Mouse (Mus musculus) monocyte, adult 2 months (primary cell): Measurements from ENCODE around the gene Clpb.

Experiments
- DNase-seq, 2 experiments: peaks; one replicate each; pipeline ENCODE4 v3.0.0; 2022; ENCODE audit warnings: low spot score in 2 of 2, low read depth in 1 of 2

Clpb gene

DNA sequence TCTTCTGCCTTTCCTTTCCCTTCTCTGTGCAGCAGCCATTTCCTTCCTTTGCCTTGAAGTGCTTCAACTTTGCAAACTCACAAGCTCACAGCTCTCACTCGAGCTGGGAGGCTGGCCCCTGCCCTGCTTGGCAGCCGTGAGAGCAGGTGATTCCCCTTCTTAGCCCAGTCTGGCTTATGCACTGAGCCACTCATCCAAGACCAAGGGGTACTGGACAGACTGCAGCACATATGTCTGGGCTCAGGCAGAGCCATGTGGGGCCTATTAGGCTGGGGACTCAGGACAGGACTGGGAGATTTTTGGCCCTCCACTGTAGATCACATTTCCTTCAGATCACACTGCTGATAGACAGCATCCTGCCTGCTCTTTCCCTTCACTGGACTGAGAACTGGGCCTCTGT lies 10.1 kb downstream of the Clpb start:
- DNase-seq = no peak

DNA sequence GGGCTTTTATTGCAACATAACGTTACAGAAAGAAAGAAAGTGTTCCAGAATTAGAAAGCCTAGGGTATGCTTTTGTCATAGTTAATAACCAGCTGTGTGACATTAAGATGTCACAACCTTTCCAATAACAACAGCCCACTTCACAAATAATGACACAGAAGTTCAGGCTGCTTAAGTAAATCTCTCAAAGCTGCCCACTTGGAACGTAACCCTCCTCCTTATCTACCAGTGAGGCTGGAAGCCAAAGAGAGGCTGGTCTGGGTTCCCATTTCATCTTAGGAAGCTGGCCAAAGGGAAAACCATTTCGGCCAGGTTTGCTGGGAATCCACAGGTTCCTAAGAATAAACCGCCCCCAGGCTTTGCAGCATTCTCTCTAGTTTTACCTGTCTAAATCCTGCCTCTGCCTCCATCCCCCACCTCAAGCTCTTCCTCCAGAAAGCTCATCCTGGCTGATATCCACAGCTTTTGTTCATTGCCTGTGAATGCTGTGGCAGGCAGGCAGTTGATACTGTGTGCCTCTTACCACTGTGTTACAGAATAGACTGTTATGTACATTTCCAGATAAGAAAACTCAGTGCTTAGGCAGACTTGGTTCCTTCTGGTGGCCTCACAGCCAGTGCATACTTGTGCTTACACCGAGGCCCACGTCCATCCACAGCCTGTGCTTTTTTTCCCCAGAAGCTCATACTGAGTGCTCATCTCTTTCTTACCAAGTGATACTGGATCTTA lies 12.8 kb downstream of the Clpb start:
- DNase-seq = no peak

DNA sequence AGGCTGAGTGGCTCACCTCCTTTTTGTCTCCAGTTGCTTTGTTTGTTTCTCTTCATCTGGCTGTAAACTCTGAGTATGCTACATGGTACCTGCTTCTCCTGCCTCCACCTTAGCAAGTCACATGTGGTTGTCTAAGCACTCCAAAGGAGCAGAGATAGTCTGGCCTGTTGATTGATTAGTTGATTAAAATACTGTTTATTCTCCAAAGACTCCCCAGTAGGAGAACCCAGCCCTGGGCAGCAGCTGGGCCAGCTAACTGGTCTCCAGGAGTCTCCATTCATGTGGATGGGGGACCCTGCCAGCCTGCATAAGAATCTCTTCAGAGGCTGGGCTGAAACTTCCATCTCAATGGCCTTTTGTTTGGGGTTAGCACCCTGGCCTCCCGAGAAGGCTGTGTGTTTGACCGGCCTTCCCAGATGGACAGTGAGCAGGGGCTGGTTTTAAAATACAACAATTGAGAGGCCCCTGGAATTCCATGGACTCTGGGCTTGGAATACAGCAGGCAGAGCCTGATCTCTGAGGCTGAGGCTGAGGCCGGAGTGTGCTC lies 13.4 kb downstream of the Clpb start:
- DNase-seq = no peak

DNA sequence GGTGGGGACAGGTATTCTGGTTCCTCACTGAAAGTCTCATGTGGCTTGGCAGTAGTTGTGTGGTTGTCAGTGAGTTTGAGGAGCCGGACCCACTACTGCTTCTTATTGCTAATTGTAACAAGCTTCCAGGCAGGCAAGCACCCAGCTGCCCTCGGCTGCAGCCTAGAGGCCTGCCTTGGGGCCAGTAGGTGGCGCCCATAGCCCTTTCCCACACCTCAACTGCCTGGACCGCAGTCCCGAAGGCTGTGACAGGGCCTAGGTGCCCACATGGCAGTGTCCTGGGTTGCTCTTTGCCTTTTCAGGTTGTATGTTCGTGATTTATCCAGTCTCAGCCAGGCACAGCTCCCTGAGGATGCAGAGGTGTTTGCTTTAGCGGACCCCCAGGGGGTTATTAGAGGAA lies 16.2 kb downstream of the Clpb start:
- DNase-seq = peak; percentile 14 to 34

DNA sequence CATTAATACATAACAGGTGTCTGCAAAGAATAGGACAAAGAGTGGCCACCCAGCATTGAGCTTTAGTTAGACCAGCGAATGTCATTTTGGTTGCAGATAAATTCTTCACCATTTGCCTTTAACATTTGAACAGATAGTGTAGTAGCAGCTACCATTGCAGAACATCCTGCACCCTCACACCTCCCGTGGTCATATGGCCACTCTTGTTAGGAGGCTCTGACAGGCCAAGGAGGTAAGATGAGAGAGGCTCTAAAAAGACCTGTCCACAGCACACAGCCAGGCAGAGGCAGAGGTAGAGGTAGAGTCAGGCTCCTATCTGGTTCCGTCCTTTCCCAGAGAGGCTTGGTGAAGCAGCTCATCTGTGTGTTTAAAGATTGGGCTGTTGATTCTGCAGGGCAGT lies 17.5 kb downstream of the Clpb start:
- no peak for DNase-seq

DNA sequence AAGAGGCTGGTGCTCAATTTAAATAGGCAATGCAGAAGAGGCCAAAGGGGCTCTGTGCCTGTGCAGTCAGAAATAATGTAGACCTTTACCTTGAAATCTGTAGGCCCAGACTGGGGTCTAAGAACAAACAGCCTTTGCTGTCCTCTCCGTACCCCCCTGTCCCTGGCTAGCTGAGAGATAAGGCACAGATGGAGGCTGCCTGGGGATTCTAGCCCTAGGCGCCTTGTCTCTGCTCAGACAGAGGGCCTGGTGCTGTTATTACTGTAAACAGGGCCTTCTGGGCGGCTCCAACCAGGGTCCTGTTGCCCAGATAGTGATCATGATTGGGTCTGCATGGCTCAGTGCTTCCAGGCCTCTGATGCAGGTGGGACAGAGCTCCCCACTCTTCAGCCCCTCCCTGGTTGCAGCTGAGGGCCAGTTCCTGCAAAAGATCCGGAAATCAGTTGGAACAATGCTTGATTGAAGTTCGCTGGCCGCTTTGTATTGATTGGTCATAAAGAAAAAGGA lies 18.2 kb downstream of the Clpb start:
- DNase-seq = no peak

DNA sequence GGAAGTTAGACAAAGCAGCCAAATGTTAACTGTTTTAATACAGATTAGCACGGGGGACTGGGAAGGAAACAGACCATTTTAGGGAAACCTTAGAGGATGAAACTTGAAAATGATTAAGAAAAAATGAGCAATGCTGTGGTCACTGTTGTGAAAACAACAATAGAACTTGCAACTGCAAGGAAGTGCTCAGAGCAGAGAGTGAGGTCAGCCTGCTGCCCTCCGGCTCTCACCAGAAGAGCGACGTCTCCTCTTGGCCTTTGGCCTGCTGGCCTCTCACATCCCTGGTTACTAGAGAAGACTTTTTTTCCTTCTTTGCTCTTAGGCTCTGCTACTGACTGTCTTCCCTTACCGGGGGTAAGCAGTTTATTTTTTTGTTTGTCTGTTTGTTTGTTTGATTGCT lies 19.5 kb downstream of the Clpb start:
- DNase-seq = no peak

DNA sequence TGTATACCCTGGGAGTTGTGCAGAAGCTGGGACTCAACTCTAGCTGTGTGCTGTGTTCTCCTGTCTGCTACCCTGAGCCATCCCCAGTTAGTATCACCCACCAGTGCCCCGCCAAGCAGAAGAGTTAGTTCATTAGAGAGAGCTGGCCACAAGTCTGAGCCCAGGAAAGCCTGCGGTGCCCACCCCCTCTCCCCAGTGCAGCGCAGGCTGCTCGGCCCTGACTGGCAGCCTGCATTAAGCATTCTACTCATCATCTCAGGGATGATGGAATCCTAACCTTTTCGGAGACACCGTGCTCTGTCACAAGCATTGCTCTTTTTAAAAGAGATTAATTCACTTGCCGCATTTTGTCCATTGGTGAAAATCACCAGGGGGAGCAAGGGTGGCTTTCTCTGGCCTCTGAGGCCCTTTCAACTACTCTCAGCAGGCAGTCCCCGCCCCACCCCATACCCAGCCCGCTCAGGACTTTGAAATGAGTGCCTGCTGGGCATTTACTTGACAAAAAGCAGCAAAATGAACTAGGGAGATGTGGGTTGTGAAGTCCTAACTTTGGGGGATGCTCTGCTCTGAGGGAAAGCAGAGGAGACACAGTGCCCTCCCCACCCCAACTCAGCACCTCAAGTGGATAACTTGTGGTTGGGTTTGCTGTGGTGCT lies 20.7 kb downstream of the Clpb start:
- DNase-seq = no peak

DNA sequence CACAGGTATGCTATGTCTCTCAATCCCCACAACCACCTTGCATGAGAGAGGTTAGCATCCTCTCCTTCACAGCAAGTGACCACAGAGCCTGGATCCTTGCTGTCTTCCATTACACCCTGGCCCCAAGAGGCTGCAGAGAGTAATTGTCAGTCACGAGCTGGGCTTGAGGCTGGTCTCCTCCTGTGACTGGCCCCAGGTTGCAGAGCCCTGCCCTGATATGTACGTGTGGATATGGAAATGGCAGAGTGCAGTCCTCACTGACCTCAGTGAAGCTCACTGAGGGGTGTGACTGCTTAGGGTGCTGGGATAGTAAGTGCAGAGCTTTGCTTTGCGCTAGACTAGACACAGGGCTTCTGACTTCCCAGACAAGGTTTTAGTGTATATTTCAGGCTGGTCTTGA lies 21.2 kb downstream of the Clpb start:
- no peak for DNase-seq

DNA sequence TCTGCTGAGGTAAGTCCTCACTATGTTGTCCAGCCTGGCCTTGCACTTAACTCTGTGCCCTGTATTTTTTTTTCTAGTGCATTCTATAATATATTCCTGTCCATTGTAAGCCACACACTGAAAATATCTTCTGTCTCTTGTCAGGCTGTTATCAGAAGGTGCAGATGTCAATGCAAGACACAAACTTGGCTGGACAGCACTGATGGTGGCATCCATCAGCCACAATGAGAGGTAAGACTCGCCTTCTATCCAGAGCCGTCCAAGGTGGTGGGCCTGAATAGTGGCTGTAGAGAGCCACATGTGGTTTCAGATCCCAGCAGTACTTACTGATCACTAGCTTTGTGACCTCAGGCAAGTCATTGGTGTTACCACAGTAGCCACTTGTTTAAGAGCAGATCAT lies 23.7 kb downstream of the Clpb start:
- DNase-seq = no peak

DNA sequence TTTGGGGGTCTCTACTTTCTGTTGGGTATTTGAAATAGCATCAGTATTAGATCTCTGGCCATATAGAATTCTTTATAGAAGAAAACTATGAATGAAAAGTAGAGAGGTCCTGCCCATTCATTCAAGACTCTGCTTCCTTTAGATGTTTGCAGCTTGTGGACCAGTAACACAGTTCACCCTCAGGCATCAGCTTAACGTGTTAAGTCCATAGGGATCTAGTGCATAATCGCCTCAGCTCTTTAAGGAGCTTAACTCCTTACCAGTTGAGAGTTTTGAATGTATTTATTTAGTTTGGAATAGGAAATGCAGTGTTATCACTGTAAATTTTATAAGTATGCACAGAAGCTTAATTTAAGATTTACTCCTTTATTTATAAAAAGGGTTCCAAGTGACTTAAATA lies 27.0 kb downstream of the Clpb start:
- no peak for DNase-seq

DNA sequence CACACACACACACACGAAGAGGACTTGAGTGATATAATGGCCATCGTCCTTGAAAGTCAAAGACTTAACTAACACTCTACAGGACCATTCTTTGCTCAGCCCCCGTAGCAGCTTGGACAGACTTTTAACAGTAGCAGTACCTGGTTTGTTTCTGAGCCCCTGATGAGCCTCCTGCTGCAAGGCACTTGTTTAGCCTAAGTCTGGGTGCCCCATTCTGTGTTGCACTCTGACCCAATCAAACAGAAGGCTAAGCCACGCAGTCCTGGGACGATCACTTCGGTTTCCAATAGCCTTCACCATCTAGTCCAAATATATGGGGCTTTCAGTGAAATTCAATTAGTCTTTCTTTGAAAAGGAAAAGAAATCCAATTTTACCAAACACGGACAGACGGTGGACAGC lies 28.4 kb downstream of the Clpb start:
- no peak for DNase-seq

DNA sequence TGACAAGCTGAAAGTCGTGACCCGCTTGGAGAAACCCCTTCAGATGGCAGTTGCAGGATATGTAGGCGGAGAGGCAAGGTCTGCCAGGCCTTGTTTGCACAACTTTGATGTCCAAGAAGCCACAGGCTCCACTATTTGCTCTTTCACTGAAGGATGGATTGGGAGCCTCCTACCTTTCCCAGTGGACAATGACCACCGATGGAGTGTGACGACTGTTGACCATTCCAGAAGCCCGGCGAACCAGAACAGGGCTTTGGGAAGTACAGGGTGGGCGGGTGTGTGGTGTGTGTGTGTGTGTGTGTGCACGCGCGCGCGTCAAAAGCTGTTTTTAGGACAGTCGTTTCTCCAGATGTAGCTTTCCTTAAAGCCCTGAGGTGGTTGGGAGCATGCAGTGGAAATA lies 29.0 kb downstream of the Clpb start:
- no peak for DNase-seq

DNA sequence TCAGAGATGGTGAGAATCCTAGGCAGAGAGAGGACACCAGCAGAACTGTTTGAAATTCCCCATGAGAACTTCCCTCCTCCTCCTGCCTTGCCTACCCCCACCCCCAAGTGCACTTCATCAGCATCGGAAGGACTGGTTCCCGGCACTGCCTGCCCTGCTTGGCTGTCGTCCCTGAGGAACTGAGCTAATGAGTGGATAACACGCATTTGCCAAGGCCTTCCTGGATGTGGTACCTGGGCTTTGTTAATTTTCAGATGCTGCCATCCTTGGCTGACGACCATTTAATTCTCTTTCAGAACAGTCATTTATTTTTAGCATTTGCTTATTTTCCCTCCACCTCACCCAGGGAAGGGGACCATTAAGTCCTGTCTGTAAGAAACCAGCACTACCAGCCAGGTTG lies 32.0 kb downstream of the Clpb start:
- no peak for DNase-seq

DNA sequence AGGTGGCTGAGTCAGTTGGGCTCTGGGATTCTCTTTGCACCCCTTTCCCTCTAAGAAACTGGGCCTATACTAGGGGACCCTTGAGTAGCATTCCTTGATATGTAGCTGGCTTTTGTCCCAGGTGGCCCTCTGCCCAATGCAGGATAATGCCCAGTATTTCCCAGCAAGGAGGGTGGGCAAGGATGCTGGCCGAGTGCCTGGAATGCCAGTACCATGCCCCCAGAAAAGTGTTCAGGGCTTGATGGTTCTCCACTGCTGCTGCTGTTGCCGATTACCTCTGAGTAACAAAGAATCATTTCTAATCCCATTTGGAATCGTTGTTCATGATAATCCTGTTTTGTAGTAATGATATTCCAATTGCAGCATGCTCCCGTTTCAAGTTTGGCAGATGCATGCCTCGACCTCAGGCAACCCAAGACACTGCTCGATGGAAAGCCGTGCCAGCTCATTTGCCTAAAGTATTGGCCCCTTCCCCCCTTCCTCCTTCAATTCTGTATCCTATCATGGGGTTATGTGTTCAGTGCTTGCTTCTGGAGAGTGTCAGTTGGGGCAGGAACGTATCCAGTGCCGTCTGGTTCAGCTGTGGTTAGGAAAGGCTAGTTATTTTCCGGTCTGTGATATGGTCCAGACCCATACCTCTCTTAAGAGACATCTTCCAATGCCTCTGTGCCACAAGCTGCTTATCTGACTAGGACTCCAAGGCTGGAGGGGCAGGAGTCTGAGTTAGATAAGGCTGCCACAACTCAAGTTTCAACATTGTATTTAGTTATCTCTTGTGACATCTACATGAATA lies 33.7 kb downstream of the Clpb start:
- DNase-seq = no peak

DNA sequence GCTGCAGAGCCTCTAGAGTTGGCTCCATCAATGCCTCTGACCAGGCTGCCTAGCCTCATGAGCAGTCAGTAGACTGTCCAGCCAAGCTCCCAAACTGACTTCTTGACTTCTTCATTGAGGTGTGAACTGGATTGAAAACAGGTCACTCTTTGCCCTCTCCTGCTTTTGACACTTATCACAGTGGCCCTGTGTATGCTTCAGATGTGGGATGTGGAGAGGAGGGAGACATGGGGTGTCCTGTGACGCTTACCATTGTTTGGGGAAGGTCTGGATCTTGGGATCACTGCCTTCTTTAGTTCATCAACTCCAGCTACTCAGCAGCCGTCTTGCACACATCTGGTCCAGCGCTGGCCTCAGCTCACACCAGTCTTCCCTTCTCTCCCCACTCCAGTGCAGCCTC lies 36.9 kb downstream of the Clpb start:
- no peak for DNase-seq

DNA sequence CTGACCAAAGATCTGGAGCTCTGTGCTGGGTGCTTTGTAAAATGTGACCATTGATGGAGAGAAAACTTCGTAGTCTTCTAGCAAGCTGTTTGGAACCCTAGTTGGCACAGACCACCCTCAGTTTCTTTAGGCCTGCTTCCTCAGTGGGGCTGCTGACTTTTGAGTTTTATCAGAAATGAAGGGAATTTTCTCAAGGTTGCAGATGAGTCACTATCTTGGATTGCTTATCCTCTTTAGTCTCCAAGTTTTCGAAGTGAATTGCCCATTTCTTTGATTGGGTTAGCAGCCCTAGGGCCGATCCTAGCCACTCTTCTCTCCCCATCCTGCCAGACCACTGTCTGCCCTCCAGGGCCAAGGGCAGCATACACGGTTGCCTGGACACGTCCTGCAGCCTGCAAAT lies 39.3 kb downstream of the Clpb start:
- no peak for DNase-seq

DNA sequence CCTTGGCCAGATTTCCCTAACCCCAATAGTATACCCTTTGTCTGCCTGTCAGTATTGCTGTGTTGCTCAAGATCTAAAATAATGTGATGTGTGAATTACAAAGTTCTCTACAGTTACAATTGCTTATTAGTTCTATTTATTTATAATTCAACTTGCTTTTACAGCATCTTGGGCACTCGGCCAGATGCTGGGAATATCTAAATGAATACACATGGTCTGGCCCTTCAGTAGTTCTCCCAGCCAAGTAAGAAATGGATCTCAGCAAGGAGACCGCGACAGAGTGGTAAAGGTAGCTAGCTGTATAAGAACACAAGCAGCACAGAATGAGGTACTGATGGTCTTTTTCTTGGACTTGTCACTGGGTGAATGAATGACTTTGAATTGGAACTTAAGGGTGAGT lies 46.2 kb downstream of the Clpb start:
- no peak for DNase-seq

DNA sequence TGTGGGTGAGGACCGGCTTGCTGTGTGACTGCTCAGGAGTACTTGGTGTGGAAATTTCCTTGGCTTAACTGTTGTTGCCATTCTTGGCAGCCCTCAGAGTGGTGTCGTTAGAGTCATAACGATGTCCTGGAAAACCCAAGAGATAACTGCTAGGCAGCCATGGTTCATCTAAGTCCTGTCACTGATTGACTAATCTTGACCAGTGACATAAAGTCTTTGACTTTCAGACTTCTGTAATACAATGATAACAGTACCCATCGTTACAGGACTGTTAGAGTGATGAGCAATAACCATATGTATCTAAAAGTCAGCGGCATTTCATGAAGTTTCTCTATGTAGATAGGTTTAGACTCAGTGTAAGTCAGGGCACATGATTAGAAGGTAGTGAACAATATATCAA lies 46.8 kb downstream of the Clpb start:
- DNase-seq = no peak

DNA sequence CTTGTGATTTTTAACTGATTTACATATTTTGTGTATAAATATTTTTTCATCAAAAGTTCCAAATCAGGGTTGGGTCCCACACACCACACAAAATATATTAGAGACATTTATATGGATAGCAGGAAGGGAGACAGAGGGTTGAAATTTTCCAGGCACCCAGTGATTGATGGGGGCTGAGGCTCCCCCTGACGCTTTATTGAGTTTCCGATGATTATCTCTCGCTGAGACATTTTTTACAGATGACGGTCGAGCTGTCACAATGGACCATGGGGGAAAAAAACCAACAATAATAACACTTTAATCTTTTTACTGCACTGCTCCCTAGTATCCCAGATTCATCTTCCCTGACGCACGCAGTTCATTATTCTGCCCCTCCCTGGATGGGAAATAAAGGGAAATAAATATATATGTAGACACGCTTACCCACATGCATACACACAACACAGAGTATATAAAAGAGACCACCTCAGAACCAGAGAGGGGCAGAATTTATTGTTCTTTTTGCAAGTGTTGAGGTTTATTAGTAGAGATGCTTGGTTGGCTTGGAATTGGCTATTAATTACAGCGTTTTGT lies 50.5 kb downstream of the Clpb start:
- DNase-seq = no peak

DNA sequence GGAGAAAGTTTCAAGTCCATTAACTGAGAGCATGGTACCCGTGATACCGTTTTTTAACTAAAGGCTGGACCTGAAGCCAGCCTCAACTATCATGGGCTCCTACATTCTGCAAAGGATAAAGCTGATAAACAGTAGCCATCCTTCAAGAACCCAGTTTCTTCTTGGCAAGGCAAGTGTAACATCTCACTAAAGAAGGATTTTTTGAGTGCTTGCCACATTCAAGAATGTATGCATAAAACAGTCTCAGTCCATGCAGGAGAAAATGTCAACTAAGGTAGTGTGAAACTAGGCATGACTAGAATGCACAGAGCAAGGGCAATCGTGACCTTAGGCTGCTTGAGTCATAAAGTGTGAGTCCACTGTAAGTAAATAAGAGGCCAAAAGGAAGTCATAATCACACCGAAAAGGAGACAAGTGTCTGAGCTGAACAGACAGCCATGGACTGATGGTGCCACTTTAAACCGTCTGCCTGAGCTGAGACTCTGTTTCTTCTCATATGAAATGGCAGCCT lies 51.7 kb downstream of the Clpb start:
- no peak for DNase-seq
